Mouse (Mus musculus): ENCODE measurements around the gene Spry2. TPM values are rescaled to one million over a fixed set of nuclear protein-coding genes. Genes with fewer than 3 reads are reported as not detected.
A peak's percentile ranks its signal among the peaks of the same experiment; 100 is the strongest.

Spry2 gene
- total RNA-seq, 2 experiments from 2014 or later, result 102 to 104 TPM

GRCm38 (mm10) chr14:105894971-105895873 lies 1.4 kb downstream of the Spry2 start:
- DNase-seq (ENCODE audit: low spot score in 2 of 2), result peak; percentile 48 to 72
- intact Hi-C loops (cut with DNase I), result loop anchor here (5.0 kb wide), 3 partner anchors 118 to 583 kb away; no protein-coding TSS in a partner anchor

- DNase-seq (ENCODE audit: low spot score in 2 of 2), result peak; percentile 57 to 63
These were observed 3.0 kb downstream of the Spry2 start for GRCm38 (mm10) chr14:105893623-105893995.

GRCm38 (mm10) chr14:105892941-105893622 lies 3.5 kb downstream of the Spry2 start:
- intact Hi-C loops (cut with DNase I), result no loop called here
- peak; percentile 49 to 56 for DNase-seq (ENCODE audit: low spot score in 2 of 2)

More at GRCm38 (mm10) chr14:105893623-105893995, 3.0 kb downstream of the Spry2 start:
- intact Hi-C loops (cut with DNase I), result no loop called here

GRCm38 (mm10) chr14:105890516-105891231 lies 5.9 kb downstream of the Spry2 start:
- no peak for DNase-seq (ENCODE audit: low spot score in 2 of 2)
- intact Hi-C loops (cut with DNase I), result no loop called here

- intact Hi-C loops (cut with DNase I), result no loop called here
- DNase-seq (ENCODE audit: low spot score in 2 of 2), result no peak
These were observed 9.8 kb downstream of the Spry2 start for GRCm38 (mm10) chr14:105886643-105887374.

- intact Hi-C loops (cut with DNase I), result no loop called here
- peak in 1 of 2 experiments; percentile 40 for DNase-seq (ENCODE audit: low spot score in 2 of 2)
These were observed 11.4 kb downstream of the Spry2 start for GRCm38 (mm10) chr14:105885249-105885648.

GRCm38 (mm10) chr14:105883215-105883614 lies 13.4 kb downstream of the Spry2 start:
- no peak for DNase-seq (ENCODE audit: low spot score in 2 of 2)
- intact Hi-C loops (cut with DNase I), result no loop called here

GRCm38 (mm10) chr14:105878359-105878758 lies 18.3 kb downstream of the Spry2 start:
- no peak for DNase-seq (ENCODE audit: low spot score in 2 of 2)
- intact Hi-C loops (cut with DNase I), result loop anchor here (5.0 kb wide), 1 partner anchor 406 kb away; no protein-coding TSS in a partner anchor

- no peak for DNase-seq (ENCODE audit: low spot score in 2 of 2)
- intact Hi-C loops (cut with DNase I), result loop anchor here (5.0 kb wide), 1 partner anchor 404 kb away; no protein-coding TSS in a partner anchor
These were observed 20.2 kb downstream of the Spry2 start for GRCm38 (mm10) chr14:105876375-105876774.

GRCm38 (mm10) chr14:105870370-105870936 lies 26.2 kb downstream of the Spry2 start:
- no peak for DNase-seq (ENCODE audit: low spot score in 2 of 2)
- intact Hi-C loops (cut with DNase I), result no loop called here

- intact Hi-C loops (cut with DNase I), result no loop called here
- no peak for DNase-seq (ENCODE audit: low spot score in 2 of 2)
These were observed 31.2 kb downstream of the Spry2 start for GRCm38 (mm10) chr14:105865381-105865938.

- intact Hi-C loops (cut with DNase I), result no loop called here
- DNase-seq (ENCODE audit: low spot score in 2 of 2), result no peak
These were observed 34.4 kb downstream of the Spry2 start for GRCm38 (mm10) chr14:105862199-105862598.

GRCm38 (mm10) chr14:105860920-105861319 lies 35.7 kb downstream of the Spry2 start:
- DNase-seq (ENCODE audit: low spot score in 2 of 2), result no peak
- intact Hi-C loops (cut with DNase I), result no loop called here

GRCm38 (mm10) chr14:105860276-105860675 lies 36.3 kb downstream of the Spry2 start:
- intact Hi-C loops (cut with DNase I), result no loop called here
- no peak for DNase-seq (ENCODE audit: low spot score in 2 of 2)

GRCm38 (mm10) chr14:105859876-105860275 lies 36.7 kb downstream of the Spry2 start:
- no peak for DNase-seq (ENCODE audit: low spot score in 2 of 2)
- intact Hi-C loops (cut with DNase I), result no loop called here

GRCm38 (mm10) chr14:105859368-105859767 lies 37.3 kb downstream of the Spry2 start:
- intact Hi-C loops (cut with DNase I), result no loop called here
- DNase-seq (ENCODE audit: low spot score in 2 of 2), result no peak

- no peak for DNase-seq (ENCODE audit: low spot score in 2 of 2)
- intact Hi-C loops (cut with DNase I), result no loop called here
These were observed 37.7 kb downstream of the Spry2 start for GRCm38 (mm10) chr14:105858935-105859334.

GRCm38 (mm10) chr14:105851359-105852067 lies 45.1 kb downstream of the Spry2 start:
- intact Hi-C loops (cut with DNase I), result no loop called here
- no peak for DNase-seq (ENCODE audit: low spot score in 2 of 2)

Measured in left cerebral cortex, postnatal 25 days (tissue).